Mouse (Mus musculus) intestine, embryonic 16.5 days (tissue): Measurements from ENCODE around the gene Nme6. TPM values are rescaled to one million over a fixed set of nuclear protein-coding genes. Genes with fewer than 3 reads are reported as not detected.

Experiments
- ATAC-seq: fragments of 200-750 bp; cut with Nextera tagmentation; 2 replicates; pipeline ENCODE4 v1.8.0; 2017; ENCODE audit warnings: moderate TSS enrichment, moderate library complexity
- H3K27ac ChIP-seq: fragments of 300-500 bp; sonication (generic); 2 replicates; pipeline ENCODE4 v1.5.1; 2014; ENCODE audit warnings: mild to moderate bottlenecking, low read length
- H3K27me3 ChIP-seq: fragments of 300-500 bp; sonication (generic); replicated peaks from 2 replicates; pipeline ENCODE4 v1.6.1; 2014; ENCODE audit warnings: low read length, control low read depth, mixed read lengths; ENCODE audit not compliant: control insufficient read depth, insufficient read depth
- H3K36me3 ChIP-seq: fragments of 300-500 bp; sonication (generic); 2 replicates; pipeline ENCODE4 v1.6.1; 2014; ENCODE audit warnings: low read length, control low read depth; ENCODE audit not compliant: control insufficient read depth, insufficient read depth
- H3K4me1 ChIP-seq: fragments of 300-500 bp; sonication (generic); 2 replicates; pipeline ENCODE4 v1.6.1; 2014; ENCODE audit warnings: low read length, control low read depth, mixed read lengths; ENCODE audit not compliant: control insufficient read depth, insufficient read depth
- H3K4me2 ChIP-seq: fragments of 300-500 bp; sonication (generic); 2 replicates; pipeline ENCODE4 v1.6.1; 2014; ENCODE audit warnings: low read depth, low read length, control low read depth
- H3K4me3 ChIP-seq: fragments of 300-500 bp; sonication (generic); 2 replicates; pipeline ENCODE4 v1.5.1; 2014; ENCODE audit warnings: mild to moderate bottlenecking, low read length
- H3K9ac ChIP-seq: fragments of 300-500 bp; sonication (generic); 2 replicates; pipeline ENCODE4 v1.6.1; 2014; ENCODE audit warnings: low read depth, low read length
- H3K9me3 ChIP-seq: fragments of 300-500 bp; sonication (generic); 2 replicates; pipeline ENCODE4 v1.6.1; 2016; ENCODE audit warnings: low read length, control low read depth; ENCODE audit not compliant: control insufficient read depth
- WGBS: fragments of 180-500 bp; shearing (Covaris S2); extraction: QIAGEN DNeasy Blood & Tissue Kit; methylation state at CpG from one replicate; pipeline ENCODE4 v1.1.7; 2014; 5-methylcytosine and 5-hydroxymethylcytosine counted together
- polyA plus RNA-seq: library from polyadenylated mRNA; unstranded; fragments of >200 nt; fragmentation: Nextera tagmentation; extraction: Ambion mirVana; gene quantifications from 2 replicates; pipeline ENCODE4 v1.2.1, GENCODE M21; 2015

Gene Nme6
- polyA plus RNA-seq, 1 experiment from 2014 or later = 97.0 TPM

DNA sequence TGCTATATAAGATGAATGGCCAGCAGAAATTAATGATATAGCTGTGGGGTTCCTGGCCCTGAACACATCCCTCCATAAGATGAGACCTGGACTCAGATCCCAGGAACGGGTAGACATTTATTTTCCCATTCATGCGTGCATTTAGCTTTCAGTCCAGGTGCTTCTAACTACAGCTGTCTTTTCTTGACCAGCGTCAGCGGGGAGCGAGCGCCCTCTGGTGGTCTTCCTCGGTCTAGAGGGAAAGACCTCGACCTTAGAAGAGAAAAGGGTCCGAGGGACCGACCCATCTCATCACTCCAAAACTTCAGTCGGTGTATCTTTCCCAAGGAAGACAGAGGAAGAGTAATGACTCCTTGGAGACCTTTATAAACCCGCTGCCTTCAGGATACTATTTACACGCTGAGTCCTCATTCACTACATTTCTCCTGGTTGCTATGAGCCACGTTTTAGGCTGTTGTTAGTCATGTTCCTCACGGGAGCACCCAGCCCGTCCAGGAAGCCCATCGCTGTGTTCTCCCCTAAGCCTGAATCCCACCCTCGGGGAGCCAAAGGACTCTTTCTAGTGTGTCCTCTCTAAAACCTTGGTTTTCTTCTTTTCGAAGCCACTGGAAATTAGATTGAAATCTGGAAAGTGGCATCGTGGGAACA is 30.0 kb downstream of the Nme6 start:
- Histone ChIP-seq H3K4me1 (no peaks in the 10 kb centered on the region), H3K27me3 (no peaks in the 10 kb centered on the region), H3K27ac (no peak overlapping the region), H3K36me3 (no peaks in the 10 kb centered on the region), H3K9me3 (no peaks in the 10 kb centered on the region), H3K4me3 (no peak overlapping the region), H3K9ac (peak overlapping the region; percentile 27; the same call in 1 of the 2 replicates), H3K4me2 (peak overlapping the region; percentile 46)
- WGBS = 11% methylated on average over 20 of the region's 20 CpGs
- ATAC-seq = peak; percentile 55; the same call in 1 of the 2 replicates

DNA sequence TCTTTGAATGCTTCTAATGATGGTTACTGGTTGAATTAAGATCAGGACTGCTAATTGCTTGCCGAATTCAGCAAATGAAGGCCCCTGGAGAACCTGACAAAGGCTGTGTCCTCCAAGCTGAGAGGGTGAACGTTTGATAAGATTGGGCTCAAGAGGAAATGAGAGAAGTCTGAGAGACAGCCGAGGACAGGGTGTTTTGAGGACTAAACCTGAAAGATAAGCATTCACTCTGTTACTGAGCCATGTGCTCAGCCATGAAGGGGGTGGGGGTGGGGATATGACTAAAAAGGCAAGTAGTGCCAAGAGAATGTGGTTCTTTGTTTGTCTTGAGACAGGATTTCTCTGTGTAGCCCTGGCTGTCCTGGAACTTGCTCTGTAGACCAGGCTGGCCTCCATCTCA is 30.5 kb downstream of the Nme6 start:
- no peak overlapping the region for H3K4me3 ChIP-seq
- H3K36me3 ChIP-seq = no peaks in the 10 kb centered on the region
- no peaks in the 10 kb centered on the region for H3K9me3 ChIP-seq
- H3K27ac ChIP-seq = no peak overlapping the region
- no peaks in the 10 kb centered on the region for H3K27me3 ChIP-seq
- 0 out of 2 replicates have a peak overlapping the region, but pooled peaks have one; percentile 46 for H3K4me2 ChIP-seq
- peak overlapping the region; percentile 27; the same call in 1 of the 2 replicates for H3K9ac ChIP-seq
- WGBS = 46% methylated on average over 3 of the region's 3 CpGs
- no peak for ATAC-seq
- no peaks in the 10 kb centered on the region for H3K4me1 ChIP-seq

DNA sequence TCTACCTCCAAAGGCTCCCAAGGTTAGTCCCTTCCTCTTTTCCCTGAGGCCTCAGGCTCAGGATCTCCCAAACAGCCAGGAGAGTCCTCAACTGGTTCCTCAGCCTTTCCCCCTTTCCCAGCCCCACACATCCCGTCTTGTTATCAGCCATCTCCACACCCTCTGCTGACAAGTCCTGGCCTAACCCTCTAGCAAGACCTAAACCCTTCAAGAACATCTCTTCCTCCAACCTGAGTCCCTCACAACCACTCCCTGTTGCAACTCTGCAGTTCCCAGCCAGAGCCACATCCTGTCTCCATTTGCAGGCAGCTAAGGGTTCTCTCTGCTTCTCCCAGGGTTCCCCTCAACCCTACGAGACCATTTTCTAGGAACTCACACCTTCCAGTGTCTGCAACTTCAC is 33.7 kb downstream of the Nme6 start:
- no peaks in the 10 kb centered on the region for H3K36me3 ChIP-seq
- no peak overlapping the region for H3K4me3 ChIP-seq
- 50% methylated on average over 2 of the region's 2 CpGs for WGBS
- no peaks in the 10 kb centered on the region for H3K27me3 ChIP-seq
- no peaks in the 10 kb centered on the region for H3K9me3 ChIP-seq
- H3K27ac ChIP-seq = no peak overlapping the region
- no peak for ATAC-seq
- H3K4me1 ChIP-seq = peaks cover 6% of the 10 kb centered on the region
- no peak overlapping the region for H3K9ac ChIP-seq
- no peak overlapping the region for H3K4me2 ChIP-seq

DNA sequence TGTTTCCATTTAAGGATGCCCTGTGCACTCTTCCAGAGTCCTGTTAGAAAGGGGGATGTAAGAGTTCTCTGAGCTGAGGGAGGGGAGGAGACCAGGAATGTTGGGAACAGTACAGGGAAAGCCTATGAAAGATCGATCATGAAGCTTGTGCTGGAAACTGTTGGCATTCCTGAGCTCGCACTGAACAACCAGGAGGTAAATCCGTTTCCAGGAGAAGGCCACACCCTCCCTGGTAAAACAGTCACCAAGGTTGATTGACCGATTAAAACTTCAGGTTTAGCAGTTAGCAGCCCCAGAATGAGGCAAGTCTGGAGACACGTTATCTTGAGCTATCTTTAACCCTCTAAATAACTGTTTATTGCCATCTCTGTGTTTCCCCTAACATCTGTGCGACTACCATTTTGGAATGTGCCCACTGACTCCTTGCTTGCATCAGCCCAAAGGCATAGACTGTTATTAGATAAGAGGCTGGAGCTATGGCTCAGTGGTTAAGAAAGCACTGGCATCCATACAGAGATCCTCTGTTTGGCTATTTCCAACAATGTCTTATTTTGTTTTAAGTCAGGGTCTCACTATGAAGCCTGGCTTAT is 38.5 kb downstream of the Nme6 start:
- H3K4me2 ChIP-seq = peak overlapping the region; percentile 44

DNA sequence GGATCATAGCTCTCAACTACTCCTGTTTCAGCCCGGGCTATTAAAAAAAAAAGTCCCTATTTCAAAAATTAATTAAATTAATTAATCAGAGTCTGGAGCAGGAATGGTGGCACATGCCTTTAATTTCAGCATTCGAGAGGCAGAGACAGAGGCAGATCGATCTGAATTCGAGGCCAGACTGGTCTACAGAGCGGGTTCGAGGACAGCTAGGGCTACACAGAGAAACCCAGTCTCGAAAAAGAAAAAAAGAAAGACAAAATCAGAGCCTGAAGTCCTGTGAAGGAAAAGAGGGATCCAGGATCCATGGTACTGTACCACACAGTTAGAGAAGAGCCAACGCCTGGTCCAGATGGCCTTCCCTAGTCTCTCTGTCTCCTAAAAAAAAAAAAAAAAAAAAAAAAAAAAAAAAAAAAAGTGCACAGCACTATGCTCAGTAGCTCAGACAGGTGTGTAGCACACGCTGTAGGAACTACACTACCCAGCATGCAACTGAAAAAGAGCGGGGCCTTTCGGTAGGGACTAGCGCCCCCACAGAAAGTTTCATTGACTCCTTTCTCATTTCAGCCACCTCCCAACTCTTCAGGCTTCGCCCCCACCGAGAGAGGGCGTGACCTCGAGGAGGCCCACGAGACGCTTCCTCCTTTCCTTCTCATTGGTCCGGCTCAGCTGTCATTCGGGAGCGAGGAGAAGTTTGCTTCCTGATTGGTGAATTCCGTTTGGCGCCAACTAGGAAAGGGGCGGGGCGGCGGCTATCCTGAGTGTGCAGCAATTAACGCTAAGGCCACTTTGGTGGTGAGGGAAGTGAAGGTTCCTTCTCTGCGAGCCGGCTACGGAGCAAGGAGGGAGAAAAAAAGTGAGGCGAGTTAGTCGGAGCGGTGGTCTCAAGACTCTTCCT is 42.5 kb downstream of the Nme6 start, which contains the start of gene Cdc25a:
Gene Cdc25a (plus strand): TSS at position 783 of the 895 bp plus-strand sequence.
- peak; percentile 89 for ATAC-seq
- no peaks in the 10 kb centered on the region for H3K27me3 ChIP-seq
- peak within 1 kb of the TSS; percentile 93 for H3K27ac ChIP-seq
- peak within 1 kb of the TSS; percentile 99 for H3K4me3 ChIP-seq
- H3K9ac ChIP-seq = peak within 1 kb of the TSS; percentile 99
- no peaks in the 10 kb centered on the region for H3K9me3 ChIP-seq
- WGBS = 6% methylated on average over 33 of the region's 33 CpGs
- H3K36me3 ChIP-seq = peaks cover 7% of the 10 kb centered on the region
- peaks cover 17% of the 10 kb centered on the region for H3K4me1 ChIP-seq
- H3K4me2 ChIP-seq = peak within 1 kb of the TSS; percentile 70

More for the DNA sequence above, 38.5 kb downstream of the Nme6 start:
- no peak overlapping the region for H3K27ac ChIP-seq
- H3K27me3 ChIP-seq = no peaks in the 10 kb centered on the region
- ATAC-seq = peak; percentile 27
- WGBS = 22% methylated on average over 6 of the region's 6 CpGs
- peak overlapping the region; percentile 28 for H3K4me3 ChIP-seq
- no peaks in the 10 kb centered on the region for H3K9me3 ChIP-seq
- H3K36me3 ChIP-seq = no peaks in the 10 kb centered on the region
- peak overlapping the region; percentile 45; the same call in 1 of the 2 replicates for H3K9ac ChIP-seq
- H3K4me1 ChIP-seq = peaks cover 9% of the 10 kb centered on the region

DNA sequence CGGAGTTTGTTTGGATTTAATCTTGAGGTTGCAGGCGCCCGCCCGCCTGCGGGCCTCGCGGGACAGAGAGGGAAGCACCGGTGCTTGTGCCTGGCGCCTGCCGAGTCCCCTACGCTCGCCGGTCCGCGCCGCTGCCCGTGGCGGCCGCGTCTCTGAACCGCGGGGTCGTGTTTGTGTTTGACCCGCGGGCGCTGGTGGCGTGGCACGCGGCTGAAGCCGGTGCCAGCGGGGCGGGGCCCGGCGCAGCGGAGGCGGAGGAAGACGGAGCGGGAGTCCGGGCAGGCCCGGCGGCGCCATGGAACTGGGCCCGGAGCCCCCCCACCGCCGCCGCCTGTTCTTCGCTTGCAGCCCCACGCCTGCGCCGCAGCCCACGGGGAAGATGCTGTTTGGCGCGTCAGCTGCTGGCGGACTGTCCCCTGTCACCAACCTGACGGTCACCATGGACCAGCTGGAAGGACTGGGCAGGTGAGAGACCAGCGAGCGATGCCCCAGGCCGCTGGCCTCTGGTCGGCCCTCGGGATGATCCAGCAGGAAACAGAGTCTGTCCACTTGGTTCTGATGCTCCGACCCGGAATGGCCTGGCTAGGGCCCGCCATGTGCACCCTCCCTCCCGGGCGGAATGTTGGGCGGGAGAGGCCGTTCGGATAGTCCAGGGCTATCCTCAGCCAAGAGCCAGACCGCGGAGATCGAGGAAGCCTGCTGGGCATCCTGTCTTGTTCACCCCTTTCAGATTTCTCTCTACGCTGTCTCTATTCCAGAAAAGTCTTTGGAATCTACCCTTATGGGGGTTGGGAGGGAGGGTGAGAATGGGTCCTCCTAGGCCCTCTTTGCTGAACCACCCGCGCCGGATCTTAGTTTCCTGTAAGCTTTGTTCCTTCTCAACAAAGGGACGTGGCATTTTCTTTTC is 43.4 kb downstream of the Nme6 start:
- Histone ChIP-seq H3K4me3 (peak overlapping the region; percentile 99), H3K27me3 (no peaks in the 10 kb centered on the region), H3K36me3 (peaks cover 11% of the 10 kb centered on the region), H3K9ac (peak overlapping the region; percentile 99), H3K4me2 (peak overlapping the region; percentile 70), H3K27ac (peak overlapping the region; percentile 93), H3K9me3 (no peaks in the 10 kb centered on the region), H3K4me1 (peaks cover 14% of the 10 kb centered on the region)
- WGBS = under 1% methylated on average over 71 of the region's 76 CpGs
- ATAC-seq = peak; percentile 66

DNA sequence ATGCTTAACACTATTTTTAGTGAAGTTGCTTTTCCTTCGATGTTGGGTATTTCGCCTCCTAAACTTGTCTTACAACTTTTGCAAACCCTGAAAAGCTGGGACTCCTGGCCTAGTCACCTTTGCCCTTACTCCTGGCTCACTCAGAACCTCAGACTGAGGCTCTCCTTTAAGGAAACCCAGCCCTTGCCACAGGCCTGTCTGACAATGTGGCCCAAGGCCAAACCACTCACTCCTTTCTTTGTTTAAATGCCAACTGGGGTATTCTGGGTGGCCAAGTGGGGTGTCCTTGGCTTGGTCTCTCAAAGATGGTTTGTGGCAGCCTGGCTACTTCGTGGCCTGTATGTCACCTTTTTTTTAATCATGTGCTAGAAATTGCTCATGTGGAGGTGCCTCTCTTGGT is 44.2 kb downstream of the Nme6 start:
- 2% methylated on average over 3 of the region's 3 CpGs for WGBS
- H3K27me3 ChIP-seq = no peaks in the 10 kb centered on the region

DNA sequence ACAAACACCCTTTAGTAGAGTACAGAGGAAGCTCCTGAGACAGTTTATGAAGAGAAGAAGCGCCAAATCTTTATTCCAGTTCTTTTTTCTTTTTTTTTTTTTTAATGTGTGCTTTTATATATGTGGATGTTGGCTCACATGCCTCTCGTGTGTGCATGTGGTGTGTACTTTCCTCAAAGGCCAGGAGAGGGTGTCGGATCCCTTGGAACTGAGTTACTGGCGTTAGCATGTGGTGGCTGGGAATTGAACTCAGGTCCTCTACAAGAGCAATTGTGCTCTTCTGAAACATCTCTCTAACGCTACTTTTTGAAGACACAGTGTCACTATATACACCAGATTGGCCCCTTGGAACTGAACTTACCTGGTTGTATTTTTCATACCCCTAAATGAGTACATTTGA is 45.1 kb downstream of the Nme6 start:
- Histone ChIP-seq H3K9ac (peak overlapping the region; percentile 99; the same call in 1 of the 2 replicates), H3K27me3 (no peaks in the 10 kb centered on the region), H3K4me1 (peaks cover 9% of the 10 kb centered on the region; the same call in 1 of the 2 replicates), H3K4me3 (peak overlapping the region; percentile 99), H3K9me3 (no peaks in the 10 kb centered on the region), H3K36me3 (peaks cover 17% of the 10 kb centered on the region), H3K27ac (peak overlapping the region; percentile 93; the same call in 1 of the 2 replicates), H3K4me2 (peak overlapping the region; percentile 70)
- 79% methylated on average over 5 of the region's 5 CpGs for WGBS
- no peak for ATAC-seq

More for the DNA sequence above, 44.2 kb downstream of the Nme6 start:
- no peaks in the 10 kb centered on the region for H3K9me3 ChIP-seq
- peak overlapping the region; percentile 70 for H3K4me2 ChIP-seq
- H3K9ac ChIP-seq = peak overlapping the region; percentile 99
- ATAC-seq = no peak
- peaks cover 14% of the 10 kb centered on the region for H3K36me3 ChIP-seq
- H3K4me1 ChIP-seq = peaks cover 9% of the 10 kb centered on the region; the same call in 1 of the 2 replicates
- H3K27ac ChIP-seq = peak overlapping the region; percentile 93
- peak overlapping the region; percentile 99 for H3K4me3 ChIP-seq
